Comparison of ENCODE assay signal across 9 mouse cellular contexts in the genomic region with DNA sequence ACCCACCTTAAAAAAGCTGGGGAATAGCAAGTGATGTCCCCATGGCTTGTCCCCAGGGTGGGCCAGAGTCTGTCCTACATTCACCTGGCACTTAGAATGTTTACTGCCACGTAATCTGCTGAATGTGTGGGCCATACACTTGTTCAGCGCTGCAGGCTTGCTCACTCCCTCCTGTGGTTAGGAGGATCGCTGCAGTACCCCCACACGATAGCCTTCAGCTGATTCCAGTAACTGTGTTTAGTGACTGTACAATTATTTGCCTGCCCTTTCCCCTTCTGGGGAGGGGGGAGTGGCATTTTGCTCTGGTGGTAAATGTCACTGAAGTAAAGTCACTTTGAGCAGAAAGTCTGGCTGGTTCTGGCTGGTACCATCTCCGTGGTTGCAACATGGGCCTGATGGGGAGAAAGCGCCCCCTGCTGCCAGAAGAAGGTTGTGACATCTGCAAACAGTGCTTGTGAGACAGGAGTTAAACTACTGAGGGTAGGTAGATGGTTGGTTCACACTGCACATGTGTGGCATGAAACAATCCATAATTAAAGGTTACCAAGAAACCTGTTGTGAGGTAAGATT. TPM values are rescaled to one million over a fixed set of nuclear protein-coding genes. Genes with fewer than 3 reads are reported as not detected.
A peak's percentile ranks its signal among the peaks of the same experiment; 100 is the strongest.
DNase-seq lines count a peak whose midpoint lies in the region; ATAC-seq and TF ChIP-seq lines count a peak whose summit lies in the region.
"Had no signal": no experiment of that assay in that cellular context is flagged by ENCODE, and none has a peak within 500 bp of the region (broad histone marks: within the 10 kb centered on the region; RNA-seq: fewer than 3 reads in every experiment).

No protein-coding gene starts in this region.

- no peak overlapping the region for H3K4me3 ChIP-seq in small intestine, adult 2 months (ENCODE audit: low read depth, low read length)

- no peaks in the 10 kb centered on the region for H3K4me1 ChIP-seq in small intestine, adult 2 months (ENCODE audit: control insufficient read depth, insufficient read depth, insufficient read length, low read length)

- TF ChIP-seq POLR2A in small intestine, adult 2 months (IDR thresholded peaks at IDR 0.05; ENCODE audit: low read depth, low read length) = no peak

- H3K27me3 ChIP-seq in small intestine, adult 2 months (ENCODE audit: control insufficient read depth, insufficient read depth, low read length) = no peaks in the 10 kb centered on the region

- 41% methylated on average over 6 of the region's 6 CpGs for WGBS in small intestine, adult 2 months

- DNase-seq in CD4-positive helper T cell, adult 2 months (ENCODE audit: low read depth, low spot score) = peak; percentile 81
- peak; percentile 73 for DNase-seq in NIH3T3 (ENCODE audit: low read depth)
- DNase-seq in cerebellum, adult 9-11 months = peak; percentile 67
- DNase-seq in frontal cortex, postnatal 36 days (ENCODE audit: low spot score in 2 of 2) = peak; percentile 91 to 92
- DNase-seq in layer of hippocampus, adult 9-11 months = peak; percentile 73

- ATAC-seq in megakaryocyte, adult 5-6 weeks (ENCODE audit: poor library complexity, severe bottlenecking) = peak; percentile 60
- no peak for ATAC-seq in erythroblast, adult 5-6 weeks (replicated peaks; ENCODE audit: low FRiP score, poor library complexity, severe bottlenecking)

- peaks cover 25% of the 10 kb centered on the region for H3K36me3 ChIP-seq in small intestine, adult 2 months (ENCODE audit: control insufficient read depth, insufficient read depth, low read length)

- peak; percentile 94 for TF ChIP-seq CTCF in small intestine, adult 2 months (IDR thresholded peaks at IDR 0.05; ENCODE audit: extremely low read depth, insufficient read length, insufficient replicate concordance, low read depth, low read length)

- no peak overlapping the region for H3K27ac ChIP-seq in small intestine, adult 2 months (ENCODE audit: insufficient read depth, low read depth, low read length)

RNA-seq across cellular contexts. Expression of gene Gm1043, which starts 24.2 kb away (rescaled TPM):
- total RNA-seq in megakaryocyte, adult 5-6 weeks (2015) = not detected in 2 replicates
- 0.20 TPM in 1 of 2 replicates, not detected in the other for total RNA-seq in megakaryocyte, adult 5-6 weeks (2017)
- 0.32 and 0.85 TPM in 2 replicates for polyA plus RNA-seq in small intestine, adult 2 months (2012; rRNA removed)
- total RNA-seq in erythroblast, adult 5-6 weeks (2015; ENCODE audit: low replicate concordance) = not detected in 2 replicates
- total RNA-seq in erythroblast, adult 5-6 weeks (2017; ENCODE audit: low replicate concordance) = not detected in 2 replicates
- polyA plus RNA-seq: heart, embryonic 14.5 days had no signal
